Mouse (Mus musculus) spleen, adult 2 months (tissue): ENCODE data around the gene Smc4.

ENCODE experiments used
- CTCF ChIP-seq: fragments of 200-500 bp; IDR thresholded peaks from 2 replicates; pipeline ENCODE4 v1.5.1; 2011; ENCODE audit warnings: mild to moderate bottlenecking, inconsistent platforms; ENCODE audit not compliant: insufficient read depth, insufficient read length, insufficient replicate concordance; ENCODE audit errors: extremely low read depth
- POLR2A ChIP-seq: fragments of 200-500 bp; IDR thresholded peaks from 2 replicates; pipeline ENCODE4 v1.6.1; 2011; ENCODE audit warnings: low read depth, low read length, inconsistent platforms

DNA sequence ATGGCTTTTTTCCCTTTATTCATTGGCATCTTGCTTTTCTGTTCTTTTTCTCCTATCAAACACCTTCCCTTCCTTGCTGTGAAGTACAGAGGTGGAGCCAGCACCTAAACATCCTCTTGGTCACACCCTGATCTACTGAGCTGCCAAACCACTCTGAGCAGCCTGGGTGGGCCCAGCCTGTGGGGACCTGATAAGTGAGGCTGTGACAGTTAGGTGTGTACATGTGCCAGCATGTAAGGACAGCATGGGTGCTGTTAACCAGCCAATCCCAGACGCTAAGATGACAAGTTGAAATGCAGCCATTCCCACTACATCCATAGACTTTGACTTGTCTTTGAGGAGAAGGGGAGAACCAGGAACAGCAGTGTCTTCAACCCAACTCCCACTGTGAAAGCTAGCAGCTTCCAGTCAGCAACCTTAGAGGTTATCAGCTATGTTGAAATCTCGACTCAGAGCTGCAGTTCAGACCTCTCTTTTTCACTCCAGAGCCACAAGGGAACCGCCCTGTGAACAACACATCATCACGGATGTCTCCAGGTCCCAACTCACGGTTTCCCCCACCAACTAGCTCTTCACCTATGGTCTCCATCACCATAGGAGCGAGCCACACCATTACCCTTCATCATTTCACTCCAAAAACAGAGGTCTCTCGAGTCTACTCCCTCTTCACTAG lies 50.4 kb downstream of the Smc4 start:
- TF ChIP-seq POLR2A, result no peak
- no peak for TF ChIP-seq CTCF
